Mouse (Mus musculus) embryo, embryonic 9.5 days (tissue): ENCODE data around the gene Dkkl1.
A peak's percentile ranks its signal among the peaks of the same experiment; 100 is the strongest.
"Not testable (repeated sequence)": the region's sequence is repeated elsewhere in the genome, so short reads cannot be mapped to it uniquely, and the experiment has no call there.

Experiments
- DNase-seq: peaks from one replicate; pipeline ENCODE4 v3.0.0-alpha.2; 2017; ENCODE audit errors: extremely low spot score

Gene Dkkl1

DNA sequence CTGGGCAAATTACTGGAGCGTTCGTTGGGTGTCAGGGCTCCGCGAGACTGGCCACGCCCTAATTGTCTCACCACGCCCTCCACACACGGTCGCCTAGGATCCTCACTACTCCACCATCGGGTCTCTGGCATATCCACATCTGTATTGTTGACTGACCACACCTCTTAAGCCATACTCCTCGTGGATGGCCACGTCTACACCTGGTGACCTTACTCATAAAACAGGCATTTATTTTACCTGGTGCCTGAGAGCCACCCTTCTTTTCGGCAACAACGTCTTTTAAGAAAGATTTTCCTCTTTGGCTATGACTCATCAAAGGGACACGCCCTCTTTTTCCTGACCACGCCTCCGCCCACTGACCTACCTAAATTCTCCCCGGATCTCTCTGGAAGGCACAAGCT is at the start of gene Dkkl1:
TSS of gene Dkkl1 (minus strand) at position 297 of the 401 bp plus-strand sequence.
- no peak for DNase-seq

DNA sequence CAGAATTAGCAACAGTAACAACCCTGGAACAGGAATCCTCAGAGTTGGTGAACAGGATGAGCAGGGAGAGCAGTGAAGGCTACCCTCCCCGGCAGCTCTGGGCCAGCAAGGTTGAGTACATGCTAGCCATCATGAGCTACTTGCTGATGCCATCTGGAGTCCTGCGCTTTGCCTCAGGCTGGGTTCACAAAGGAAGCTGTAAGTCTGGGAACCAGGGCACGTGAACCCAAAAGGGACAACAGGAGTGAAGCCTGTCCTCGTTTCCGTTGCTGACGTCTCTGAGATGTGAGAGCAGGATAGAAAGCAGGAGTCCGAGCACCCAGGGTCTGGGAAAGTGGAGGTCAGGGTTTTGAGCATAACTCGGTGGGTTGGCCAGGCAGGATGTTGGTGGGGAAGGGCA is 47.3 kb upstream of the Dkkl1 start:
- no peak for DNase-seq

DNA sequence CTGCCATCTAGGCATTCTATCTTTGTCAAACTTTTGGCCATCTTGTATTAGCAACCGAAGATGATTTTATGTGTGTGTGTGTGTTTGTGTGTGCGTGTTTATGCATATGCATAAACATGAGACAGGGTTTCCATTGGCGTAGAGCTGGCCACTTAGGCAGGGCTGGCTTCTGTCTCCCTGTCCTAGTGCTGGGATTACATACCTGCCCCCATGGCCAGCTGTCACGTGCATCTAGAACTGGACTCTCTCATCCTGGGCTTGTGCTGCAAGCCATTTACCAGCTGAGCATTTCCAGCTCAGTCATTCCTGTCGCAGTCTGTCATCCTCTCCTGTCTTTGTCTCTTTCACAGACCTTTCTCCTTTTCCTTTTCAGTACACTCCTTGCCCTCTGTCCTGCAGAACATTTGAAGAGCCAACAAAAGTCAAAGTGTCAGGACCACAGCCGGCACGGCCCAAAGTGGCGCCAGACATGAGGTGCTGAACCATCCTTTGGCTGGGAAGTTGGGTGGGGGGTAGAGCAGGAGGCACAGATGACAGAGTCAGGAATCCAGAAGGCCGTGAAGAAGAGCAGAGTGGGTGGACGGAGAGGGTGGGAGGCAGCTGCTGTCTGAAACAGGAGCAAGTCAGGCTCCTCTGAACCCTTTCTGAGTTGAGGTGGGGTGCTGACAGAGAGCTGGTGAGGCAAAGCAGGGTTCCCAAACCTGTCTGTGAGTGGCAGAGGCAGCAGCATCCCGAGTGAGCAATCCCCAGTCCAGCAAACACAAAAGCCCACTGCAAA is 45.3 kb upstream of the Dkkl1 start:
- DNase-seq: no peak

DNA sequence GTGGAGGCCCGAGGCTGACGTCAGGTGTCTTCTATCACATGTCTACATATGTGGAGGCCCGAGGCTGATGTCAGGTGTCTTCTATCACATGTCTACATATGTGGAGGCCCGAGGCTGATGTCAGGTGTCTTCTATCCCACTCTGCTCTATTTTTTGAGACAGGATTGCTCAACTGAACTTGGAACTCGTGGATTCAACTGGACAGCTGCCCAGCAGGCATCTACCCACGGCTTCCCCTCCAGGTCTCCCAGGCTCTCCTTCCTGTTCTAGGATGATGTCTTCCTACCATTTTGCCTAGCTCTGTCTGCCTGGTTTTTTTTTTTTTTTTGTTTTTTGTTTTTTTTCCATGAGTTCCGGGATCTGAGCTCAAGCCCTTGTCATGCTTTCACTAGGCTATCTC is 43.9 kb upstream of the Dkkl1 start:
- not testable (repeated sequence) for DNase-seq

DNA sequence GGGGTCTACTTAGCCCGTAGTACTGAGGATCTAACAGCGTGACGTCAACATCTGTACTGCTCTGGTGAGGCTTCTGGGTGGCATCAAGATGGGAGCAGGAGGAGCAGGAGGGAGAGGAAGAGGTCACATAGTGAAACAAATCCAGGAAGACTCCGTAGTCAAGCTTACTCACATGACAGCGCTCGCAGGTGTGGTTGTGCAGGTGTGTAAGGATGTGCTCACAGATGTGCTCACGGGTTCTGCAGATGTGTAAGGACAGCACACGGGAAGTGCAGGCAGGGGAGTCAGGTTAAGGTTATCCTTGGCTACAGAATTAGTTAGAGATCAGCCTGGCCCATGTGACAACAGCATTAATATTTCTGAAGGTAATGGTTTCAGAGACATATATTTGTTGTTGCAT is 41.9 kb upstream of the Dkkl1 start:
- no peak for DNase-seq

DNA sequence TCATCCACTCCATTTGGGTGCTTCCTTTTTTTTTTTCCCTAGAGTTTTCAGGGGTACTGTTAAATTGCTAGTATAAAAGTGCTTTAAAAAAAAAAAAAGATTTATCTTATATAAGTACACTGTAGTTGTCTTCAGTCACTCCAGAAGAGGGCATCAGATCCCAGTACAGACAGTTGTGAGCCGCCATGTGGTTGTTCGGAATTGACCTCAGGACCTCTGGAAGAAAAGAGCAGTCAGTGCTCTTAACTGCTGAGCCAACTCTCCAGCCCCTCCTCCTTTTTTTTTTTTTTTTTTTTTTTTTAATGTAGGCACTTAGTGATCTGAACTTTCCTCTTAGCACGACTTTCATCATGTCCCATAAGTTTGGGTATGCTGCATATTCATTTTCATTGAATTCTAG is 35.7 kb upstream of the Dkkl1 start:
- no peak for DNase-seq

DNA sequence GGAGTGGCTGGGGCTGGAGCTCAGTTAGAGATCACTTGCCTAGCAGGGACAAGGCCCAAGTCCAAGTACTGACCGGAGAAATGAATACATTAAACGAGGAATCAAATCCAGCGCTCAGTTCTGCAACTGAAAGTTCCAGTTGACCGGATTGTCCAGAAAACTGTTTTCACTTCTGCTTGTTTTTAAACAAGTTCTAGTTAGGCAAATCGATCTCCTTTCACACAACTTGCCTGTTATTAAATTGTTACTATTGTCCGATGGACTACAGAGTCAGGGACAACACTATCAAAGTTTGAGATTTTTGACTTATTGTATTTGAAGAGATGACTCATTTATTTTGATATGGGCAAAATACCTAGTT is 29.4 kb upstream of the Dkkl1 start:
- no peak for DNase-seq

DNA sequence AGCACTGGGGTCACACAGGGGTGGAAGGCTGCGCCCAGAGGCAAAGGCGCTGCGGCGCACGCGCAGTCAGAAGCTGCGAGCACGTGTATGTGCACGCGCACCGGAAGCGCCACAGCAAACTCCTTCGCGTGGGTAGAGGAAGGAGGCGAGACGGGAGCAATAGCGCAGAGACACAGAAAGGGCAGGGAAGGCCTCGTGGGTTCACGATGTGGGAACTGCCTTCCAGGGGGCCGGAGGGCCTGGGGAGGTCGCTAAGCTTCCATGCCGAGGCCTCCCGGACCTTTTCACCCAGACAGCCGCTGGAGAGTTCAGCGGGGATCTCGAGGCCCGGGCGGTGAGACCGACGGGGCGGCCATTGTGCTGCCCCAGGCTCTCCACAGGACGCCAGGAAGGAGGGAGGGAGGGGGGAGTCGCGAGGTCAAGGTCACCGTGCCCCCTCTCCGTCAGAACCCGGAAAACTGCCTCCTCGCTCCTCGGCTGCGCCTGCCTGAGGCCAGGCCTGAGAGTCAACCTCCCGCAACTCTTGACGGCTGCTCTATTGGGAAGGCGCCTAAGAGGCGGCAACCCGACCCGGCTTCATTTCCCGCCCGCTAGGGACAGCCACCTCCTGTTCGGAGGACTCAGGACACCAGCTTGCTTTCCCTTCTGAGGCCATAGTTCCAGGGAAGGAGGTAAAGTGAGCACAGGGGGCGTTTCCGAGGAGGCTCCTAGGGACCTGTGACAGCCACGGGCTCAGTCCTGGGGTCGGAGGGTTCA is 28.9 kb upstream of the Dkkl1 start, which contains the start of gene Slc6a16:
TSS of gene Slc6a16 (plus strand) at position 453 of the 756 bp plus-strand sequence.
- peak; percentile 70 for DNase-seq

DNA sequence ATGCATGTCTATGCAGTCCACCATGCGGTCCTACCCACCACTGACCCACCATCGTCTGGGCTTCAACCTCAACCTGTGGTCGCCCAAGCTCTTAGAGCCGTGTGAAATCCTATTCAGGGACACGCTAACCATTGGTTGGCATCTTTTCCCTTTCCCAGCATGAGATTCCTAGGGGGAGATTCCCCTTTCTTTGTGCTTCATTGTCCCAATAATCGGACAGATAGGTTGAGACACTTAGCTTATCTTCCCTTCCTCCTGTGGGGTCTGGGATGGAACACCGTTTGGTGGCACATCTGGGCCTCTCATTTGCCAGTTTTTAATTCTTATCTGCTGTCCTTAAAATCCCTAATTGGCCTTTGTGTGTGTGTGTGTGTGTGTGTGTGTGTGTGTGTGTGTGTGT is 28.2 kb upstream of the Dkkl1 start:
- DNase-seq: no peak

DNA sequence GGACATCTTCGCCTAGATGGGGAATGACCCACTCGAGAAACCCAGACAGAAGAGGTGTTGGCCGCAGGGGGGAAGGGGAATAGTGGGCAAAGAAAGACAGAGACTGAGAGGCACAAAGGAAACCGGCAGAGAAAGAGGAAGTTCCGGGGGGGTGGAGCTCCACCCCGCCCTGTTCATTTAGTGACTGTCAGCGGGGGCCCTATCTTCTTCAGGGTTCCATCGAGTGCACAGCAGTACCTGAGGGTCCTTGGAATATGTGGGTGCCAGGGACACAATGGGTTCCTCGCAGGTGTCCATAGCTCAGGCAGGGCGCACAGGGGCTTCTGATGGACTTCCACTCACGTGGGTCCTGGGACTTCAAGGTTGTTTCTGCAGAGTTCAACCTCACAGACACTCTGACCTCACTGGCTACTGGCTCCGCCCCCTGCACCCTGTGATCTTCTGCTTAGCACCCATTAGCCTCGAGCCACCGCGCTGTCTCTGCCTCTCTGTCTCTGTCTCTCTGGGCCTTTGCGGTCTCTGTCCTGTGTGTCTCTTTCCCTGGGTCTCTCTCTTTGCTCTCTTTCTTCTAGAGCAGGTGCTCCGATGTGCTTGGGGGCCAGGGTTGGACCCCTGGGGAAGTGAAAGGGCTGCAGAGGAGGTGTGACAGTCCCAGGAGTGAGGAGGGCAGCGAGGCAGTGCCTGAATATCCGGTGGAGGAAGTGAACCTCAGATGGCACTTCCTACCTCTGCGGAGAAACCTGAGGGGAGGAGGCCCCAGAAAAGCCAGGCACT is 27.0 kb upstream of the Dkkl1 start, which contains the start of gene Cd37:
TSS of gene Cd37 (minus strand) at position 393 of the 774 bp plus-strand sequence.
- no peak for DNase-seq

DNA sequence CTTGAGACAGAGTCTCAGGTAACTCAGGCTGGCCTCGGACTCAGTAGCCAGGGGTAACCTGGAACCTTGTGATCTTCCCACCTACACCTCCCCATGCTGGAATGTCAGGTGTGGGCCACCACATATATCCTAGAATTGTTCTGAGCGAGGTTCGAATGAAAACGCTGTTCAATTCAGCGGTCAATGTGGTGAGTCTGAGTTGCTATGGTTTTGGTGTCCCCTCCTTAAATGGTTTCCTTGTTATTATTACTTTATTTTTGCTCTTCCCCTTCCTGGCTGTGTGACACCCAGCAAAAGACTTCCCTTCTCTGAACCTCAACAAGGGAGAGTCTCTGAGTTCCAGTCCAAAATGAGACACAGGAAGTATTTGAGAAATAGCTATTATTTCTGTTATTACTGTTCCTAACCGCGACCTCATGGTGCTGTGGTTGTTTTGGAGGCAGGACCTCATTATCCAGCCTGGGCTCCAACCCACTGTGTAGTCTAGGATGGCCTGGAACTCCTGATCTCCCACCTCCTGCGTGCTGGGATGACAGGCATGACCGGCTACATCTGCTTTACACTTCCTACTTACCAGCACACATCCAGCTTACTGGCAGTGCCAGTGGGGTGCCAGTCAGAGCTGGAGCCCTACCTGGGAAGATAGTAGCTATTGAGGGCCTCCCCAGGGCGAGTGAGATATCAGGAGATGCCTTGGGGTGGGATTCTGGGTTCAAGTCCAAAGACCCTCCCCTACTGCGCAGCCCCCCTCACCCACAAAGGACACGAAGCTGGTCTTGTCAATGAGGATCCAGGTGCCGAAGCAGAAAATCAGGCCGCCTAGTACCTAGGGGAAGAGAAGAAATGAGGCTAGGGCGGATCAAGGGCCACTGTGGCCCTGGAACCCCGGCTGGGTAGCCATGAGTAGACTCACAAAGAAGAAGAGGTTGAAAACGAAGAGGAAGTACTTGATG is 26.1 kb upstream of the Dkkl1 start:
- DNase-seq: no peak

DNA sequence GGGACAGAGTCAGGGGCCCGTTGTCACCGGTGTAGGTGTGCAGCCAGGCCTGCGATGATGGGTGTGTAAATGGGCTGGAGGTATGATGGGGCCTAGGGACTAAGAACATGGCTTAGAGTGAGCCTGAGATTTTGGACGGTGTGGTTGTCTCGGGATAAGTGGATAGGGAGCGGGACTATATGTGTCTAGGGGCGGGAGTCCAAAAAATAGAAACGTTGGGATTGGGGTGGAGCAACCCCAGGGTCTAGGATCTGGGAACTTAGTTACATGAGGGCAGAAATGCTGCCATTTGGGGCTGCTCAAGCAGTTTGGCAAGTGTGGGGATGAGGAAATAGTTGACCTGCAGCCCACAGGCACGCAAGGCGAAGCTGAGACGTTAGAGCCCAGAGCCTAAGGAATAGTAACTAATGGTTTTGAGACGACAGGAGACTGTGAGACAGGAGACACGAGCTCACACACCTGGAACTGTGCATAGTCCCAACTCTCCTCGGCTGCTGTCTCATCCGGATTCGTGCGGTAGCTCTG is 23.8 kb upstream of the Dkkl1 start:
- no peak for DNase-seq

DNA sequence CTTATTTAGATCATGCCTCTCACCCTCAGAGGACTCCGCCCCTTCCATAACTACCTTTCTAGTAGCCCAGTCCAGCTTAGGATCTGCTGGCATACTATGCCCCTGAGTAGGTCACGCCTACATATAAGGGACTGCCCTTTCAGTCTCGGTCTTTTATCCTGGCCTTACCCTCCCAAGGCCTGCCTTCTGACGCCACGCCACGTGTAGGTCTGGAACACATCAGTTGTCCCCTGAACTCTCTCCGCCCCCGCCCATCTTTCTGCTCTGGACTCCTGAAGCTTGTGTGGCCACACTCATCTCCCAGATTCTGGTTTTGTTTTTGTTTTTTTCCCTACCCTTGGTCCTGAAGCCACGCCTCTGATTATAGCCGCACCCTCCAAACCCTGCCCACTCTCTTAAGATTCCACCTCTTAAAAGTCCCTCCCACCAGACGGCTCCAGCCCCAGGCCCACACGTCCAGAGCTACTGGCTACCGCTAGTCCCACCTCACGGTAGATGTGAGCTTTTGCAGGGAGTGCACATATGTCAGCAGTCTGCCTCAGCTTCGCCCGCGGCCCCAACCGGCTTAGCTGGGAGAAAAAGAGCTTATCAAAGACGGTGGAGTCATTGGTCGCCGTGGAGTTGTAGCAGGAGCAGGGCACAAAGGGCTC is 23.1 kb upstream of the Dkkl1 start:
- DNase-seq: peak; percentile 77

DNA sequence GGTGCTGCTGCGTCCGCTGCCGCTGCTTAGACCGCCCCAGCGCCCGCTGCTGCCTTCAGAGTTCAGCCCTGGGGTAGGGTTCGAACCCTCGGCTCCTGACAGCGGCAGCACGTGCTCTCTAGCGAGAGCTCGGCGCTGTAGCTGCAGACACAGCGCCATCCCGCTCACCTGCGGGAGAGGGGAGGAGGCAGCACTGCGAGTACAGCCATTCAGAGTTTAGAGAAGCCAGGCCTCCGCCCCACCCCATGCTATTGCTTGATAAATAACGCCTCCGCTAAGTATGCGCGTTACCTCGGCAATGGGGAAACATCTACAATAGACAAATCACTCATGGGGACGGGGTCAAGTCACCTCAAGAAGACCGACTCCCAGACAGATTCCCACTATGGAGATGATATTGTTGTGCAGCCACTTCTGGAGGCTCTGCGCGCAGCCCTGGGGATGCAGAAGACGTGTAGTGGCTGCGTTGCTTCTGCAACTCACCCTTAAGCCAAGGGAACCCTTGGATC is 22.4 kb upstream of the Dkkl1 start:
- DNase-seq: peak; percentile 63

DNA sequence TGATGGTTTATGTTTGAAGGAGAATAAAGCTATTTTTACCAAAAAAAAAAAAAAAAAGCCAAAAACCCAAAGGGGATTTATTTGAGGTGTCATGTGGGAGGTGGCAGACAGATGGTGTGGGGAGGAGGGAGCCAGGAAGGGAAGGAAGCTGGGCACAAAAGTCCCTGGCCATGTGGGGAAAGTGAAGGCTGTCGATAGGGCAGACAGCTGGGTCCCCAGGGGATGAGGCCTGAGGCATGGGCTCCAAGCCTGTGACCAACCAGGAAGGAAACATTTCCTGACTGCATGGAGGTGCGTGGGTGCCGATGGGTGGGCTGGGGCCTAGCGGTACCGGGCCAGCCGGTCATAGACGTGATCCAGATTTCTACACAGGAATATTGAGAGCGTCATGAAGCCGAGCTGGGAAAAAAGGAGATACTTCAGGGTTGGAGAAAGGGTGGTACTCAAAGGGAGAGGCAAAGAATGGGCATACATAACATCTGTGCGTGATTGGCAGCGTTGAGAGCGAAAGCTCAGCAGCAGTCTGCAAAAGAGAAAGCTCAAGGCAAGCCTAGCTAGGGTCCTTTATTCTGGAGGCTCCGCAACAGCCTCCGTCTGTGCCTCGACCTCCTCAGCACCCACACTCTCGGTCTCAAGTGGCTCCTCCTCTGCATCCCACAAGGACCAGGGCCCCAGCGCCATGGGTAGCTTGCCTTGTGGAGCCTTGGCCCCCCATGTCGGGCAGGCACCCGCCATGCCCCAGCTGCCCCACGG is 21.8 kb upstream of the Dkkl1 start:
- DNase-seq: no peak

DNA sequence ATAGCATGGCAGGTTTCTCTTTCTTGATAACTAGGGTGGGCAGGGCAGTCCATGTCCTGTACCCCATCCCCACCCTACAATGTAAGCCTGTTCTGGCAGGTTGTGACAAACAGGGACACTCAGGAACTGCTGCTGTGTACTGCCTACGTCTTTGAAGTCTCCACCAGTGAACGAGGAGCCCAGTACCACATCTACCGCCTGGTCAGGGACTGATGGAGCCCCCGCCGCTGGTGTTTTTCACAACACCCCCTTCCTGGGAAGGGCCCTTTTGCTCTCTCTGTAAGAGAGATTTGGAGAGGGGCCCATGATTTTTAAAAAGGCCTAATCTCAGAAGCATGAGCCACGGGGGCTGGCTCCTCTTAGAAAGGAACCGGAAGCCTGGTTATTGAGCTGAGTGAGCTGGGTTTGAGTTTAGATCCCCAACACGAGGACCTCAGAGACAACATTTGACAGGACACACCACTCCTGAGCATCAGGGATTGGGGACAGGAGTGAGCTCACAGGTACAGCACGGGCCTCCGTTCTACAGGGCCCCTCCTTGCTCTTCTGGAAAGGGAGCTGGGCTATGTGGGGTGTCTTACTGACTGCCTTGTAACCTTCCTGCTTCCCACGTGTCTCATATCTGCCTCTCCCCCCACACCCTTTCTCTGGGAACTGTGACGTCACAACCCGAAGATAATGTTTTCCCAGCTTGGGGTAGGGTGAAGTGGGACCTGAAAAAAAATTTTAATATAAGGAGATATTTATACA is 20.9 kb upstream of the Dkkl1 start:
- DNase-seq: no peak

DNA sequence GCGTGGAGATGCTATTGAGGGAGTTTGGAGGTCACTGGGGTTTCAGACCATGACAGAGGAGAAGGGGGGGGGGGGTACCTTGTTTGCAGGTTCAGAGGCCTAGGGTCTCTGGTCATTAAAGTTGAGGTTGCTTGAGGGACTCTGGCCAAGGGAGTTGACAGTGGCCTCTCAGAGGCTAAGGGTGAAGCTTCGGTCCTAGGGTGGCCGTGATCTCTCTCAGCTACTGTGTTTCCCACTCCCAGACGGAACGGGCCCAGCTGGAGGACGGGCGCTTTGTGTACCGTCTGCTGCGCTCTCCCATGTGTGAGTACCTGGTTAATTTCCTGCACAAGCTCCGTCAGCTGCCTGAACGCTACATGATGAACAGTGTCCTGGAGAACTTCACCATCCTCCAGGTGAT is 20.0 kb upstream of the Dkkl1 start:
- DNase-seq: no peak

DNA sequence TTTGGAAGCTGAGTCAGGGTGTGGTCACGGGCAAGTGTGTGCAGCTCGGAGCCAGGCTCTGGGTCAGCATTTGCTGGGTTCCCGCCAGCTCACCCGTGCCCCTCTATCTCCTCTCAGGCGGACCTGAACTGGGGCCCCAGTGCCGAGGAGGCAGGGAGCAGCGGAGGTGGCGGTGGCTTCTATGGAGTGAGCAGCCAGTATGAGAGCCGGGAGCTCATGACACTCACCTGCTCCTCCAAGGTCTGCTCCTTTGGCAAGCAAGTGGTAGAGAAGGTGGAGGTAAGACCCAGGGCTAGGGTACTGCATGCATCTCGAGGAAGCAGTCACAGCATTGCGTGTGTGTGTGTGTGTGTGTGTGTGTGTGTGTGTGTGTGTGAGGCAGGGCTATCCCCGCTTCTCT is 19.2 kb upstream of the Dkkl1 start:
- no peak for DNase-seq
